Mouse (Mus musculus) urinary bladder, postnatal 36 days (tissue): ENCODE measurements at regions not wholly inside any gene's neighbourhood (a gene's known extent, or its start where the extent isn't known, plus 50 kb on each side); places are given as distances from the start of the nearest gene placed in this dataset.

Experiments used
- DNase-seq, 2 experiments: peaks; one replicate each; pipeline ENCODE4 v3.0.0; 2022; ENCODE audit warnings: low spot score in 2 of 2, mixed read lengths in 1 of 2

DNA sequence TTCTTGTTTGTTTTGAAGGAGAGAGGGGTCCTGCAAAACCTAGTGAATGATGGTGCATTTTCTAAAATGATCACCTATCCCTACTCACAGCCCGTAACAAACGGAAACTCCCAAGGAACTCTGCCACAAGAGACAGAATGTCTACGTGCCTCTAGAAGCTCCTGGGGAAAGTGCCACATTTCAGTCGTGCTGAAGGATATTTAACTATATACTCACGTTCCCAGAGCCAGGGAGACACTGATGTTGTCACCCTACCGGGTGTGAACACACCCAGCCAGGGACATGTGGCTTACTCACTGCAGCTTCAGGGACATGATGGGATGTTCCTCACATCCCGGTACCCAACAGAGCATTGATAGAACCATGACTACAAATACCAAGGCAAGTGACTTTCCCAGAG, 456.7 kb downstream of the Irx1 start:
- no peak for DNase-seq

DNA sequence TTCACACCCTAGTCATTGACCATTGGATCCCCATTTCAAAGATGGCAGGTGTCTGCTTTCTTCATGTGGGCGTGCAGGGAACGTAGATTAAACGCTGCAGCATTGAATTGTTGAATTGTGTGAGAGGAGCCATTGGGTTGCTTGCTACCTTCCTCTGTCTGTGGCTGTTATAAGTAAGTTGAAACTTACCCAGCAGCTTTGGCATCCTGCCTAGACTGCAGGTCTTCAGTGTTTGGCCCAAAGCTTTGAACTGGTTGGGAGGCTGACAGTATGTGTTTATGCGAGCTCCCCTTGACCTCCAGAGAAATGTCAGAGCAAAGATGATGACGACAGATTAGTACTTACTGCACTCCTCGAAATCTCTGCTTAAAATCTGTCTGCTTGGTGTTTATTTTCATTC, 473.8 kb downstream of the Irx1 start:
- no peak for DNase-seq

- DNase-seq: no peak
Observed at GRCm38 (mm10) chr13:71481205-71481604, 482.3 kb downstream of the Irx1 start.

DNA sequence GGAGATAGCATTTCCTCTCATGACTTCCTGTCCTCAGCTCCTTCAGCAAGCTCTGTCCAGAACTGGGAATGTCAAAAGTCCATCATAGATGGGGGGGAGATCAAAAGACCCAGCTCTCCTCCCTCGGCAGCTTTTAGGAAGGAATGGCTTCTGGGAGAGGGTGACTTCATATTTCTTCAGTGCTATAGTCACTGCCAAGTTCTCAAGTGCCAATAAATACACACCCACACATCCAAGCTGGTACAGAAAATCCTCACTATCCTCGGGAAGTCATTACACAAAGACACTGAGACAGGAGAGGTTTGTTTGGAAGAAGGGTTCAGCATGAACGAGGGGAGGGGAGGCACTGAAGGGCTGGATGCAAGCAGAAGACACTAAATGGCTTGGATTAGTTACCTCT, 502.0 kb downstream of the Irx1 start:
- DNase-seq: no peak

GRCm38 (mm10) chr13:71460607-71461006, 502.9 kb downstream of the Irx1 start:
- no peak for DNase-seq

DNA sequence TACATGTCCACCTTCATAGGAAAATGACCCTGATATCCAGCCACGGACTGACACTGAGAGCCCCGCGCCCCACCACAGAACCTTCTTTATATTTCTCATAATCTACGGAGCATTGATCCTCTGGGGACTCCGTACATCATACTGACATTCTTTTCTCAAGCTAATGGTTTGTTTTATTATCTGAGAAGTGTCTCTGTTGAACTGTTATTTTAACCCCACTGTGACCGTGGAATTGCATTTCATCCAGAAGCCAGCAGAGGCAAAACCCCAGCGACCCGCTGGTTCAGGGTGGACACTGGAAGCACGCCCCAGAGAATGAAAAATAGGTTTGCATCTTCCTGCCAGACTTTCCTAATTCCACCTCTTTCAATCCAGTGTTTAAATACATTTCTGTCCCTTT, 503.4 kb downstream of the Irx1 start:
- no peak for DNase-seq

- DNase-seq: no peak
Observed at GRCm38 (mm10) chr13:71459022-71459536, 504.4 kb downstream of the Irx1 start.

- DNase-seq: peak; percentile 54 to 56
Observed at GRCm38 (mm10) chr13:71458061-71458935, 505.2 kb downstream of the Irx1 start.

DNA sequence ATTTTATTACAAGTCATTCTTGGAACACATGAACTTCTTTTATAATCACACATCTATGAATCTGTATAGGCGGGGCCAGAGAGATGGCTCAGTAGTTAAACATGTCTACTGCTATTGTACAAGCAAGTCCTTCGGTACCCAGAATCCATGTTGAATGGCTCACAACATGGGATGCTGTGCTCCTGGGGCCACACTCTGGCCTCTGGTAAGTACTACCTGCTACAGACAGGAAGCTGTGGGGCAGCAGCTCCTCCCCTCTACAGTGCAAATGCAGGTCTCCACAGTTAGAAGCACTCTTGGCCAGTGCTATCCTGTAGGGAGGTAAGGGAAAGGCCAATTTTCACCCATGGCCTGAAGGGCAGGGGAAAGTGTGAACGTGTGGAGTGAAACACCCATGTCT, 506.0 kb downstream of the Irx1 start:
- no peak for DNase-seq

DNA sequence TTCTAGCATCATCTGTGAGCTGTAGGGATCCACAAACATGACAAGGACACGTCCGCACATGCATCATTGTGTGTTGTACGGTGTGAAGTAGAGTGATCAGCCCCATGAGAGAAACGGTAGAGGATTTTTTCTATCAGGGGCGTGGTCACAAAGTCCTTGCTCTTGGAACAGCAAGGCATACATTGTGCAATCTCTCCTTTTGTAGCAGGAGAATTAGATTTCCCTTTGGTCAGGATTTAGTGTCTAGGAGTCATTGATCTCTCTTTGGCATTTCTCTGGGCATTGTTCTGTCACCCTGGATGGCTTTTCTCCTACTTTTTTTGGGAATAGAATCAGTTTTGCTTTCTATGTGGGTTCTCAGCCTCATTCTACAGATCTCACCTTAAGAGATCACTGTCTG, 511.3 kb downstream of the Irx1 start:
- no peak for DNase-seq

GRCm38 (mm10) chr13:71437601-71438099, 525.9 kb downstream of the Irx1 start:
- no peak for DNase-seq

DNA sequence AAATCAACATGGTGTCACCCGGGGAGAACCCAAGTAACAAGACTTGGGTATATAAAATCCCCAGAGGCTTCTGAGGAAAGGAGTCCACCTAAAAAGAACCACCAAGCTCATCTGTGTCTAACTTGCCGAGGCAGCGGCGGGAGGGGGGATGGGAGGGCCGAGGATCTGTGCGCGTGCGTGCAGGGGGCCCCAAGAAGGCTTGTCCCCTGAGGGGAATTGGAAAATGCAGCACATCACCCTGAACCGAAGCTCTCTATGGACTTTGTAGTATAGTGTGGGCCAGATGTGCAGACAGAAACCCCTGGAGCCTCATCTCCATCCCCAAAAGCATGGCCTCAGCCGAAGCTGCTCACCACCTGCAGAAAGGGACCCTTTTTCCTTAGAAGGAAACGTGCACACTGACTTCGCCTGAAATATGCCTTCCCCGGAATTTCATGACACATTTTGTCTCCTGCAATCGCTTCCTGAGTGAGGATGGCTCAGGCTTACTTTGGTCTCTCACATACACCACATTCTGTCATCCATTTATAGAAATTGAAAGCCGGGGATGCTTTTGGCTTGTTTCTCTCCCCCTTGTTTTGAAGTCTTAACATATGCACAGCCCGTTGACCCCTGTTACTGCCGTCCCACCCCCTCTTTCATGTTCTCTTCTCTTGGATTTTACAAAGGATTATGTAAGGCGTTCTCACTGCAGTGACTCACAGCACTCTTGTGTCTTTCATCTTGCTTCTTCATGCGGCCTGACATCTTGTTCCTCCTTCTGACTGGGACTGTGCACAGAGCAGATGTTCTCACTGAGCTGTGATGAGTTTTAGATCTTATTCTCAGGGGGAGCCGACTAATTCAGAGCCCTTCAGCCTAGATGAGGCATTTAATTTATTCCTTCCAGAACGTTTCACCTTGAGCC, 559.6 kb downstream of the Irx1 start:
- no peak for DNase-seq

DNA sequence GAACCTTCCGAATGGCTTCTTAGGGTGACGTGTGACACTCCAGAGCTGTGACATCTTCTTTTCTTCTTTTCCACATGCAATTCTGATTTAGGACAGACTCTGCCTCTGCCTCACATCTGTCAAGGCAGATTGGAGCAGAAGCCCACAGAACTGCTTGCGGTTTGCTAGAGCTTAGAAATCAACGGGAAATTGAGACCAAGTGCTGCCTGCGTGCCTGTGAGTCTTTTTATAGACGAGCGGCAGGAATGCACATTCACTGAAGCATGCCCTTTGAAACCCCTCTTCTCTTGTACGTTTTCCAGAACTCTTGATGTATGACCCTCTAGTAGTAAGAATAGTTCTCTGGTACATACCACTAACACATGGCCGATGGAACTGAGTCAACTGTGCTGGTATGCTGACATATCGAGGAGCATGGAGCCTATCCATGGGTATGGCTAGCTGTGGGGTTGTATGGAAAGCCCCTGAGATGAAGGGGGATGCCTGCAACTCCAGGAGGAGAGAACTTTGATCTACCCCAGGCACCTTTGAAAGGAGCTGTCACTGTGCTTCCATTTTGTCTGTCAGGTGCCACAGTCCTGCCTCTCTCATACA, 552.2 kb upstream of the Adamts16 start:
- DNase-seq: no peak

DNA sequence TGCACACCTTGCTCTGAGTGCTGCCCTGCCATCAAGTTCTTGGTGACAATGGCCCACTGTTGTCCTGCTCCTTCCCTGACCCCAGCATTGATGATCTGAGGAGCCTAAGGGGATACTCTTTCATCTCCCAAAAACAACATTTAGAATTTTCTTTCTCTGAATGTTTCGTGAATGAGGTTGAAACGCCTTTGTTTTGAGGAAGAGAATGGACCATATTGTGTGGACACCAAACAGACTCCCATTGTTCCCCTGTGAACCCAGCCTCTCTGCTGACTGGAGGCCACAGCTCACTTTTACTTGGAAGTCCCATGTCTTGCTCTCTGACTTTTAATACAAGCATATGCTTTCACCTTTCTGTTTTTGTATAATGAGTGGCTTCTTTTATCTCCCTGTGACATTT, 537.0 kb upstream of the Adamts16 start:
- no peak for DNase-seq

DNA sequence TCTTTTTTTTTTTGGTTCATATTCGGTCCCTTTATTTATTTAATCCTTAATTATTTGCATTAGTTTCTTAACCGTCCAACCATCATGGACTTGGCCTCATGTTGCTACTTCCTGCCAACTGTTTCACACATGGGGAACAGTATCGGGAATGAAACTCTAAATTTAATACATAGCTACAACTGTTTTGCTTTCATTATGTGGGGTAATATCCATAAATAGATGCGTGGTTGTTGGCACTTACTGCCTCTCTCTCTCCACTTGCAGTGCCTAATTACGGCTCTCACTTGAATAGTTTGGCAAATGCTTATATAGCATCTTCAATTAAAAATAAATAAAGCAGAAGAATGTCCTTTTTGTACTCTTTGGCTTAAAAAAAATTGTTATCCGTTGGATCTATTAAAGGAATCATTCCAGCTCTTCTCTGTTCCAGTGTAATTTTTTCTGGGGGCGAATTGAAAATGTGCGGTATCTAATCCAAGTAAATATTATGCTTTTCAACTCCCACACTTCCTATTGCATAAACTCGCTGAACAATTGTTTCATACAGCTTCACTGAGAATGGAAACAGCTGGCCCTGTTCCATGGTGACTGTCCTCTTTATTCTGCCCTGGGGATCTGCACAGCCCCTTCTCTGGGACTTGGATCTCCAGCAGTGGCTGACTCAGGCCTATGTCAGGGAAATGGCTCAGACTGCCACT, 534.4 kb upstream of the Adamts16 start:
- peak; percentile 12 to 40 for DNase-seq

DNA sequence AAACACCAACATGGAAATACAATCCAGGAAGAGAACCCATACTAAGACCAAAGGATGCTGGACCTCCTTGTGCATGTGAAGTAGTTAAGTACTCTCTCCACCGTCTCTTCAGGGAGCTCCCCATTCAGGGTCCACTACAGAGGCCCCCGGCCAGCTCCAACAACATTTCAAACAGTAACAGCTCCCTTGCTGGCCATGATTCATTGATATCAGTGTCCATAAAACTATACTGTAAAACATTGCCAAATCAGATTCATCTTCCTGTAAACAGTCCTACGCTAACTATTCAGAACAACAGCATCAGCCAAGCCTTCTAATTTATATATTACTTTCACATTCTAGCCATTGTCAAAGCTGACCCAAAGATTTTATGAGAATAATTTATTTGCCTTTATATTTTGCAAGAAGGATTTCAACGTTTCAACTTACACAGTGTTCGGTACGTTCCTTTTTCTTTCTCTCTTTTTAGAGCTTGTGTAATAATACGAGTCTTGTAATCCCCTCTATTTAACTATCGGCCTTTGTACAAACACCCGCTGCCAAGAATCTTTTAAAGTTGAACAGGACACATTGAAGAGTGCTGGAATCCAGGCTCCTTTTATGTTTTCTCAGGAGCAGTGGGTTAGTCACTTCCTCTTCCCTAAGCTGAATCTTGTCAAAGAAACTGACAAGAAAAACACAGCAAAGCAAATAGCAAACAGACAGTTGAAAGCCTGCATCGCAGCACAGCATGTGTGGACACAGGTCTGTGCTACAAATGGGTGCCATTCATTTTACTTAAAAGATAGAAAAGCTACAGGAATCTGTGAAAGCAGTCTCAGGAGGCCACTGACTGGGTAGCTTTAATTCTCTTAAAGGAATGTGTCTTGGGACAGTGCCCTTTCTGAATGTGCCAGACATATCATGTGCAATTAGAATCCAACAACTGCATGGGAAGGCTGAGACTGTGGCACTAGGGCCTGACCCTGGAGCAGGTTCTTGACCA, 531.4 kb upstream of the Adamts16 start:
- DNase-seq: no peak

DNA sequence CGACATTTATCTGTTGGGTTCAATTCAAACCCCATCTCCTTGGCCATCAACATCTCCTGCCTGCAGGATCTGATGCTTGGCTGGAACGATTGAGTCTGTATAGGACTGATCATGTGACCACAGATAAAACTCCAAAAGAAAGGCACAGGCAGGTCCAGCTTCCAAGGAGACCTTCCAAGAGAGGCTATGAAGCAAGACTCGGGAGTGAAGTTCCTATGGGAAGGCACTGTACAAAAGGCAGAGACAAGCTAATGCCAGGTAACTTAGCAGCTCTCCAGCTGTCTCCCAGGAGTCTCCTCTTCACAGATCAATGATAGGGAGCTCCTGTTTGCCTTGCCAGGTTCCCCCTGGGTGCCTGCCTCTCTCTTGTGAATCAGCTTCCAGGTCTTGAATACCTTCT, 528.2 kb upstream of the Adamts16 start:
- no peak for DNase-seq

DNA sequence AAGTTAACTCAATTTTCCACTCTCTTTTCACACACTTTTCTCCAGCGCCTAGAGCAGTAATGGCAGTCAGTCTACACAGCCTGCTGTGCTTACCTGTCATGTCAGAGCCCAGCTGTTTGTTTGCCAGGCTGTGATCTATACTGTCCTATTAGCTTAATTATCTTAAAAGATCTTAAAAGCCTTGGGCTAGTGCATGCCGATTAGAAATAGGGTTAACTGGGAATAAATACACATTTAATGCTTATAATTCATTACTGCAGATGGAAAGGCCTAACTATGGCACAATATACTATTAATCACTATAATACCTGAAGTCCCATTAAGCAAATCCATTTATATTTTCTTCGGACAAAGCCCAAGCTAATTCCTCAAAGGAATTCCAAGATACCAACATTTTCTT, 523.6 kb upstream of the Adamts16 start:
- DNase-seq: no peak

DNA sequence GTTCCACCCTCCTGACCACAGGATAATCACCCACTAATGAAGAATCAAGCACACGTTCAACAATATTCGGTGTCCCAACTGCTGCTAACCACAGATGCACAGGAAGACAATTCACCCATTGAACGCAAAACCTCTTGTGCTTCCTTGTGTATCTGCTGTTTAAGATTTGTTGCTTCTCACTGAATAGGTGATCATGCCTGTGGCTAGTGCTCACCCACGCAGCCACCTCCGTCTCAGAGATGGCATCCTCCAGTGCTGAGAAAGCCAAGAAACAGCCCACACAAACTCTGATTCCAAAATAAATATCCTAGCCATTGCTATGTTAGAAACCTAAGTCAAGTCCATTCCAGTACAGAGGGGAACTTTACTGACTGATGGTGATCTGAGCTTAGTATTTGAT, 520.7 kb upstream of the Adamts16 start:
- no peak for DNase-seq

GRCm38 (mm10) chr13:71359112-71359511, 517.5 kb upstream of the Adamts16 start:
- no peak for DNase-seq
